Mouse (Mus musculus): ENCODE data around the gene Tbx21. TPM values are rescaled to one million over a fixed set of nuclear protein-coding genes. Genes with fewer than 3 reads are reported as not detected.

Tbx21 gene
- total RNA-seq, 2 experiments from 2014 or later: 0.20 to 0.32 TPM

- intact Hi-C loops (cut with DNase I): no loop called here
- no peak for DNase-seq
Measured at GRCm38 (mm10) chr11:97086365-97086764, 28.8 kb downstream of the Tbx21 start.

DNA sequence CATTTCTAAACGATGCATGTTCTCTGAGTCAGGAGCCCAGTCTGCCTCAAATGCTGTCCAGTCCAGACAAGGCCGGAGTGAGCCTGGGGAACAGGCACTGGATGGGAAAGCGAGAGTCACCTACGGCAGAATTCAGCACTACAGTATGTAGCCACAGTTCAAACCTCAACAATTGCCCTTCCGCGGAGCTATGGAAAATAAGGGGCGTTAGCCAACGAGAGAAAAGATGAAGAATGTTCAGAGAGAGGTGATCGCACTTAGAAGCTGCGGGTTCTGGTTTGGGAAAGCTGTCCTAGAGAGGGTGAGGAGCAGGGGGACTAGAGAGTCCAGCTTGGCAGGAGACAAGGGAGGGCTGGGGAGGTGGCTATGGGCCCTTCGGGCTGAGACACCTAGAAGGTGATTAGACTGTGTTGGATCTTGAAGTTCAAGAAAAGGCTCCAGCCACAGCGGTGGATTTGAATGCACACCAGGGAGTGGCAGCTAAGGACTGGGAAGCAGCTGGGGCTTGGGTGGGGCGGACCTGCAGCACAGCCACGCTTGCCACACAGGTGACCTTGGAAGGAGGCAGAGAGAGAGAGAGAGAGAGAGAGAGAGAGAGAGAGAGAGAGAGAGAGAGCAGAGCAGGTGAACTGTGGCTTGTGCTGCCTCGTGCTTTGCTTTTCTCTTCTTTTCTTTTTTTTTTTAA, 30.2 kb downstream of the Tbx21 start:
- intact Hi-C loops (cut with DNase I): no loop called here
- no peak for DNase-seq

GRCm38 (mm10) chr11:97083401-97084140, 31.6 kb downstream of the Tbx21 start:
- intact Hi-C loops (cut with DNase I): no loop called here

DNA sequence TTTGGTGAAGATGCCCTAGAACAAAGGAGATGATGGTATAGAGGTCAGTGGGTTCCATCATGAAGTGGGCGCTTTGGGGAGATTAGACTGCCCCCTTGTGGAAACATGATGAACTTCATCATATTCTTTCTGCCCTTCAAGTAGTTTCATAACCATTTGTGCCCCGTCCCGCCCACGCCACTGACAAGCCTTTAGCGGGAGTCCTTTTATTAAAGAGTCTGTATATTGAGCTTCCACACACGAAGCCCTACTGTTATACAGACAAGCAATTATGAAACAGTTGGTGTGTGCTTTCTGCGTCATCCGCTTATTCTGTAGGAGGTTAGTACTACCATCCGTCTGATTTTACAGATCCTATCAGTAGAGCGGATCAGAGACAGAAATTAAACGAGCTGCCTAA, 32.2 kb downstream of the Tbx21 start:
- peak; percentile 31 for DNase-seq
- intact Hi-C loops (cut with DNase I): no loop called here

More at GRCm38 (mm10) chr11:97083401-97084140, 31.6 kb downstream of the Tbx21 start:
- DNase-seq: no peak

GRCm38 (mm10) chr11:97080291-97080690, 34.8 kb downstream of the Tbx21 start:
- intact Hi-C loops (cut with DNase I): no loop called here
- DNase-seq: no peak

GRCm38 (mm10) chr11:97078751-97079150, 36.4 kb downstream of the Tbx21 start:
- no peak for DNase-seq

DNA sequence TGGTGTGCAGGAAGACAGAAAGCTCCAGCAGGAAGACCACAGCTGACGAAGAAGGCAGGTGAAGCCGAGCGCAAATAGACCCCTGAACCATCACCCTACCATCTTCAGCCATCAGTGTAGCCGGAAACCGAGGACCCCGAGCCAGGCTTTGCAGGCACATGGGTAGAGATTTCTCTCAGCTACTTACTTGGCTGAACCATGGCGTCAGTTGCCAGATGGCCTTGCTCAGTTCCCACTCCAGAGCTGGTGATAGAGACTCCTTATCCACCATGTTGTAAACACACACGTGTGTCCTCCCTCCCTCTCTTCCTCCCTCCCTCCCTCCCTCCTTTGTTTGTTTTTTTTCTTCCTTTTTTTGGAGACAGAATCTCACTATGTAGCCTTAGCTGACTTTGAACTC, 40.9 kb downstream of the Tbx21 start:
- DNase-seq: no peak
- intact Hi-C loops (cut with DNase I): loop anchor here (5.0 kb wide), 1 partner anchor 73 kb away; no protein-coding TSS in a partner anchor

More at GRCm38 (mm10) chr11:97078751-97079150, 36.4 kb downstream of the Tbx21 start:
- intact Hi-C loops (cut with DNase I): no loop called here

DNA sequence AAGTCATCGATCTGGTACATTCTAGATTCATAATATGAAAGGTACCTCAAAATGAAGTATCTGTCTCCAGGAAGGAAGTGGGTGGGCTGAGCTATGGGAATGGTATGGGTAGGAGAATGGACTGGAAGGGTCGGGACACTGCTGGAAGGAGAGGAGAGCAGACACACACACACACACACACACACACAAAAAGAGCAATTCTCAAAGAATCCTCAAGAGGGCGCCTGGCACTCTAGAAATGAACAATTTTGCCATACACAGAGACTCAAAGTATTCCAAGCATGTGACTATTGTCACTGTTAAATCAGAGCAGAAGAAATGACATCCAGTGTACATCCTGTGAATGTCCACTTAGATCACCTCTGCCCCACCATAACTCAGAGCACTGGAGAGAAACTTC, 42.6 kb downstream of the Tbx21 start:
- intact Hi-C loops (cut with DNase I): loop anchor here (5.0 kb wide), 1 partner anchor 75 kb away; no protein-coding TSS in a partner anchor
- peak; percentile 35 for DNase-seq

DNA sequence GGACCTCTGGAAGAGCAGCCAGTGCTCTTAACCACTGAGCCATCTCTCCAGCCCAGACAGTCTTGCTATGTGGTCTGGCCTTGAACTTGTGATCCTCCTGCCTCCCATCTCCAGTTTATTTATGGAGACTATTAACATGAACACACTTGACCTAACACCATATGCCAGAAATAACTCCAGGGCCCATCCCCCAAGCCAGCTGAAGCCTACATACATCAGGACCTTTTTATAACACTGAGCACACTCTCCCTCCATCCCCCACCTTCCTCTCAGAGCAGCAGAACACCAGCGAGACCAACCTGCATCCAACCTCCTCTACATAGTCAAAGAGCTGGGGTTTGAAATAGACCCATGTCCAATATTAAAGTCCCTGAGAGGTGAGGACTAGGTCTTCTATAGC, 44.0 kb downstream of the Tbx21 start:
- no peak for DNase-seq
- intact Hi-C loops (cut with DNase I): loop anchor here (5.0 kb wide), 1 partner anchor 76 kb away; no protein-coding TSS in a partner anchor

DNA sequence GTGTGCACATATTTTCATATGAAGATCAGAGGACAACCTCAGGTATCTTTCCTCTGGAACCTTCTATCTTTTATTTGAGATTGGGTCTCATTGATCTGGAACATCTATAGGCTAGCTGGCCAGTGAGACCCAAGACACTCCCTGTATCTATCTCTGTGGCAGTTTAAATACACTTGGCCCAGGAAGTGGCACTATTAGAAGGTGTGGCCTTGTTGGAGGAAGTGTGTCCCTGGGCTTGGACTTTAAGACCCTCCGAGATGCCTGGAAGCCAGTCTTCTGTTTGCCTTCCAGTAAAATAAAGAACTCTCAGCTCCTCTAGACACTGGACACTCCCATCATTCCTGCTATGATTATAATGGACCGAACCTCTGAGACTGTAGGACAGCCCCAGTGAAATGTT, 45.4 kb downstream of the Tbx21 start:
- DNase-seq: no peak
- intact Hi-C loops (cut with DNase I): loop anchor here (5.0 kb wide), 1 partner anchor 78 kb away; no protein-coding TSS in a partner anchor

DNA sequence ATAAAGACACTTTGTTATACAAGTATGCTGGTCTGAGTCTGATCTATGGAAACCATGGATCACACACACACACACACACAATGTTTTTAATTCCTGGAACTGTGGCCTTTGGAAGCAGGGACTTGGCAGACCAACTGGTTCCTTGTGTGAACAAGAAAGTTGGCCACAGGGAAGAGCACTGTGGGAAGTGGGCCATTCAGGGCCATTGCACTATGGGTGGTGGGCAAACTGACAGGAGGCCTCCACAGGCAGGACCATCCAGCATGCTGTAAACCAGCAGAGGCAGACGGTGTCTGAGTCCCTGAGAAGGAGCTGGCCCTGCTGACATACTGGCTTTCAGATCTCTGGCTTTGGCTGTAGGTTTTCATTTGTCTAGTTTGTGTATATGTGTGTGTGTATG, 45.8 kb downstream of the Tbx21 start:
- intact Hi-C loops (cut with DNase I): no loop called here
- peak; percentile 64 for DNase-seq

GRCm38 (mm10) chr11:97066656-97067360, 48.3 kb downstream of the Tbx21 start:
- intact Hi-C loops (cut with DNase I): no loop called here
- DNase-seq: no peak

DNA sequence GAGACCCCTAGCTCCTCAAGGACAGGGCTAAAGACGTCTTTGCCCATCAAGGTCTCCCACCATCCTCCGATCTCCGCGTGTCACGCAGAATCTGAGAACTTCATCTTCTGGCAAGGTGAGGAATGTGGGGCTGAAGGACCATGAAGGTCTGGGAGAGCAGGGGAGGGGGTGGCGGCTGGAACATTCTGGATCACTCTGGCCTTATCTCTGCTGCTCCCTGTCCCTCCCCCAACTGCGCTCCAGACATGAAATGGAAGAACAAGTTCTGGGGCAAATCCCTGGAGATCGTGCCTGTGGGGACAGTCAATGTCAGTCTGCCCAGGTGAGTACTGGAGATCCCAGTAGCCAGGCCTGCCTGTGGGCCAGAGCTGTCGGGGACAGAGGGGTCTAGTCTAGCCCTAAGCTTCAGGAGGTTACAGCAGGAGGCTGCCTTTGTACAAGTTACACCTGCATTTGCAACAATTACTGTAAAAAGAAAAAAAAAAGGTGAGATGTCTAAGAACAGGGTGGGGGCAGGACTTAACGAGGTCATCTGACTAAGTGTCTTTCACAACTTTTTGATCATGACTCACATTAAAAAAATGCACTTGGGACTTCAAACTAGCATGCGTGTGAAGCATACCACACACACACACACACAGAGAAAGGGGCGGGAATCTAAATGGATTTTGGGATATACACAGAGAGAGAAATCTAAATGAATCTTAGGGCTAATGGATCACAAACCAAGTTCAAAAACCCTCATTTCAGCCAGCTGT, 49.4 kb downstream of the Tbx21 start:
- no peak for DNase-seq
- intact Hi-C loops (cut with DNase I): no loop called here

GRCm38 (mm10) chr11:97063921-97064295, 51.2 kb downstream of the Tbx21 start:
- intact Hi-C loops (cut with DNase I): no loop called here
- no peak for DNase-seq

GRCm38 (mm10) chr11:97063274-97063920, 51.7 kb downstream of the Tbx21 start:
- intact Hi-C loops (cut with DNase I): no loop called here
- DNase-seq: no peak

DNA sequence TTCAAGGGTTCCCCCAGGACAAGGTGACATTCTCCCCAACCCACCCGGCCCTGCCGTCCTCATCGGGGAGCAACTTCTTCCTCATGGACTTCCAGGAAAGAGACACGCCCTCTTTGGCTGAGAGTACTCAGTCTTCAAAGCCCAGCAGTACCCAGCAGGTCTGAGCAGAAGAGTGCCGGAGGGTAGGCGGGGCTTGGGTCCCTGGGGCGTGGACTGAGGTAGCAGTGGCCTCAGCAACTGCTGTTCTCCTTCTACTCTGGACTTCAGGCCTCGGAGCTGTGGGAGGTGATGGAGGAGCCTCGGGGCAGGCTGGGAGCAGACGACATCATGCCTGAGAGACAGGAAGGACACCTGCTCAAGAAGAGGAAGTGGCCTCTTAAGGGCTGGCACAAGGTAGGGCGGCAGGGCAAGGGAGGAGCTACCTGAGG, 62.9 kb downstream of the Tbx21 start:
- no peak for DNase-seq
- intact Hi-C loops (cut with DNase I): no loop called here

GRCm38 (mm10) chr11:97050944-97051586, 64.1 kb downstream of the Tbx21 start:
- intact Hi-C loops (cut with DNase I): no loop called here
- DNase-seq: peak; percentile 55

DNA sequence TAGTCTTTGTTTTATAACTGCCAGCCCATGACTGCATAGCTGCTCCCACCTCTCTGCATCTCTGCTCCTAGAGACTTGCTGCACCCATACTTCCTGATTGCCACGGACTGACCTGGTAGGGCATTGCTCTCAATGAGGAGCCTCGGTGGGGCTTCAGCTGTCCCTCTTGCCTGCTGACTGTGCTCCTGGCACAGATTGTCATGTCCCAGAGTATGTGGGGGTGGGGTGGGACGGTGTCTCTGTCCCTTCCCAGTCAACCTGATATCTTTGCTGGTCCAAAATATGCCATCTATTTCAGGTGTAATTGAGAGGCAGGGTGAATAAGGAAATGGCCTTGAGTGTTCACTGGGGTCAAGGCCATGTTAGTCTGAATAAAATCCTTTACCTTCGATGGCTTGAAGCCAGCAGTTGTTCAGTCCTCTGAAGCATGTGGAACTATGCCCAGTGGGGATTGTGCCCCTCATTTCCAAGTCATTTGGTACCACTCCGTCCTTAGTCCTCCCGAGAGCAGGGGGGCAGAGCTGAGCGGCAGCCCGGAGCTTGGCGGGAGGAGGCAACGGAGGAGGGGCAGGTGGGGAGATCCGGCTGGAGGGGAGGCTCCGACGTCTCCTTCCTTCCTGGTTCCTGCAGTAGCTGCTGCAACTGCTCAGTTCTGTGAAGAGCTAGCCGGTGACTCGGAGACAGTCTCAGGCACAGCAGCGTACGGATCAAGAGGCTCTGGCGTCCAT, 64.8 kb downstream of the Tbx21 start, which contains the start of gene Osbpl7:
Gene Osbpl7, plus strand, starts transcription at position 413 of the 728 bp plus-strand sequence.
- intact Hi-C loops (cut with DNase I): no loop called here
- peak; percentile 85 for DNase-seq
